Mouse (Mus musculus) heart, adult 2 months (tissue): ENCODE results near the gene Fgd2.

Source experiments
- CTCF ChIP-seq: fragments of 200-600 bp; IDR thresholded peaks from 2 replicates; pipeline ENCODE4 v1.8.1; 2022; ENCODE audit warnings: antibody characterized with exemption, mild to moderate bottlenecking, moderate library complexity
- EP300 ChIP-seq: fragments of 200-500 bp; IDR thresholded peaks from 2 replicates; pipeline ENCODE4 v1.6.1; 2011; ENCODE audit warnings: low read depth, low read length, control low read depth; ENCODE audit not compliant: insufficient read depth
- POLR2A ChIP-seq: fragments of 200-500 bp; IDR thresholded peaks from 2 replicates; pipeline ENCODE4 v1.6.1; 2011; ENCODE audit warnings: mild to moderate bottlenecking, low read depth, low read length, control low read depth; ENCODE audit not compliant: insufficient read depth

GRCm38 (mm10) chr17:29313300-29313699 lies 47.4 kb upstream of the Fgd2 start:
- TF ChIP-seq CTCF: peak; percentile 57
- no peak for TF ChIP-seq EP300
- no peak for TF ChIP-seq POLR2A
